Mouse (Mus musculus) bone marrow macrophage, adult 2 months (primary cell): ENCODE data around the gene Mettl18. TPM values are rescaled to one million over a fixed set of nuclear protein-coding genes. Genes with fewer than 3 reads are reported as not detected.
A peak's percentile ranks its signal among the peaks of the same experiment; 100 is the strongest.

Source experiments
- H3K27ac ChIP-seq: 2 replicates; pipeline ENCODE4 v1.5.1; 2012; ENCODE audit warnings: low read depth, low read length; ENCODE audit not compliant: insufficient read depth
- H3K4me1 ChIP-seq: 2 replicates; pipeline ENCODE4 v1.6.1; 2012; ENCODE audit warnings: low read length; ENCODE audit not compliant: control insufficient read depth, insufficient read depth
- H3K4me3 ChIP-seq: 2 replicates; pipeline ENCODE4 v1.5.1; 2012; ENCODE audit warnings: mild to moderate bottlenecking, low read length, moderate library complexity; ENCODE audit not compliant: insufficient read depth
- CTCF ChIP-seq: IDR thresholded peaks from 2 replicates; pipeline ENCODE4 v1.5.1; 2012; ENCODE audit warnings: low read depth, mild to moderate bottlenecking, low read length, moderate library complexity
- POLR2A ChIP-seq: IDR thresholded peaks from 2 replicates; pipeline ENCODE4 v1.6.1; 2012; ENCODE audit warnings: mild to moderate bottlenecking, low read depth, low read length, borderline replicate concordance
- polyA plus RNA-seq: library from polyadenylated mRNA; stranded (reverse); fragments of >200 nt; gene quantifications from 2 replicates; pipeline ENCODE4 v1.2.4, GENCODE M21; 2012; ENCODE audit not compliant: missing spikeins, insufficient read depth, insufficient read length

Gene Mettl18
- polyA plus RNA-seq = 4.4 and 4.7 TPM in 2 replicates

DNA sequence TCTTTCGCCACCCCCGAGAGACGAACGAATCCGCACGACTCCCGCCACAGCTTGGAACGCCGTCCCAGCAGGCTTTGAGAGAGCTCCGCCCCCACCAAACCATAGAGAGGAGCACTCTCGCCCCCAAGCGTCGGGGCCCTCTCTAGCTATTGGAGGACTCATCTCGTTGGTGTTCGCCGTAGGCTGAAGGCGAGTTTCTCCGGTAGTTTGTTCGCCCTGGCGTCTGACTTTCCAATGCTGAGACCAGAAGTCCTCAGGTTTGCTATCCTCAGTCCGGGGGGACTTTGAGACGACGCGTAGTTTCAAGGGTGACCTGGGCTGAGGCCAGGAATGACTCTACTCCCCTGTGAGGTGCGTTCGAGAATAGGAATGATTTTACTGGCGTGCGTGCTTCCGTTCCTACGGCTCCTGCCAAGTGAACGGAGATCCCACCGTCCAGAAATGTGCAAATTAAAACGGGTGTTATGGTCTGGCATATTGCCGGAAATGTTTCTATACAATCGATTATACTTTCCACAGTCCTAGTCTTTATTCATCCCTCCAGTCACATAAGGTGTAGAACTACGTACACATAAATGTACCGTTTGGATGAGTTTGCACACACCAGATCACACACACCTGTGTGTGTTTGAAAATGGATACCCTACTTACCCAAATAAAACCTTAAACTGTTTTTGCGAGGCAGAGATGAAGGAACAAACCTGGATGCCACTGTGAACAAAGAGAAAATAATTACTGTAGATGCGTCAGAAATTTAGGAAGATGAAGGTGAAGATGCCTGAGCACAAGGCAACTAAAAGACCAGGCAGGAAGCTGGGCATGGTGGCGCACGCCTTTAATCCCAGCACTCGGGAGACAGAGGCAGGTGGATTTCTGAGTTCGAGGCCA lies at the start of gene Mettl18, which contains the start of gene BC055324:
Gene Mettl18, plus strand, starts transcription at position 169 of the 888 bp plus-strand sequence.
Gene BC055324, minus strand, starts transcription at position 76 of the 888 bp plus-strand sequence.
- Histone ChIP-seq H3K4me1 (no peaks in the 10 kb centered on the region), H3K27ac (peak within 1 kb of the TSS; percentile 49), H3K4me3 (peak within 1 kb of the TSS; percentile 85)
- TF ChIP-seq CTCF (no peak), POLR2A (no peak)

DNA sequence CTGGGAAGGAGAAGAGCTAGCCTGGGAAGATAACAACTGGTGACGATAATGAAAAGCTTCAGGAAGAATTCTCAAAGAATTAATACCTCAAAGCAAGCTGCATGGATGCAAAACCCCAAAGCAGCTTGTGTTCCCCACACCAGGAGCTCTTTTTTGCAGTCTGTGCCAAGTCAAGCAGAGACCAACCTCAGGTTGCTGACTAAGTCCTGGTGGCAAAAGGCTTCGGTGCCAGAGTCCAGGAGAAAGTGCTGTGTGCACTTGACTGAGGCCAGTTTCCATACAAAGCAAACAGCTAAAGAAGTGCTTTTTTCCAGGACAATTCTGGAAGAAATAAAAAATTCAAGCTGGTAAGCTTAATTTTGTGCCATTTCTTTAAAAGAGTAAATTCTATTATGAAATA lies 41.3 kb upstream of the Mettl18 start:
- TF ChIP-seq CTCF (no peak), POLR2A (no peak)
- Histone ChIP-seq H3K4me1 (no peaks in the 10 kb centered on the region), H3K4me3 (no peak overlapping the region), H3K27ac (no peak overlapping the region)

DNA sequence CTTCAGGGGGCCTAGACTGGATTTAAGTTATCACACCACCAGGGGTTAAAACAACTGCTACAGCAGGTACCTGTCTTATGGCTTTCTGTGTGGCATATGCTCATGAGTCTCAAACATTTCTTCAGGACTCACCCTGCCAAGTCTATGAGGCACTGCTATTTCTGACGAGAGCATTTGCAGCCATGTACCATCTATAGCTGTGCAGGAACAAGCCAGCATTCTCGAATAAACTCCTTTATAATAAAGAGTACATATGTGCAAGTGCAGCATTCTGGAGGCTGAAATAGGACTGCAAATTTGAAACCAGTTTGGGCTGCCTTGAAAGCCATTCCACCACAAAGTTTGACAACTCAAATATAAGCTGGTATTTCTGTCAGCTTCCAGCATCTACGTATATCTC lies 36.7 kb upstream of the Mettl18 start:
- TF ChIP-seq CTCF = no peak
- no peak for TF ChIP-seq POLR2A
- no peak overlapping the region for H3K27ac ChIP-seq
- no peak overlapping the region for H3K4me3 ChIP-seq
- H3K4me1 ChIP-seq = peaks cover 4% of the 10 kb centered on the region

DNA sequence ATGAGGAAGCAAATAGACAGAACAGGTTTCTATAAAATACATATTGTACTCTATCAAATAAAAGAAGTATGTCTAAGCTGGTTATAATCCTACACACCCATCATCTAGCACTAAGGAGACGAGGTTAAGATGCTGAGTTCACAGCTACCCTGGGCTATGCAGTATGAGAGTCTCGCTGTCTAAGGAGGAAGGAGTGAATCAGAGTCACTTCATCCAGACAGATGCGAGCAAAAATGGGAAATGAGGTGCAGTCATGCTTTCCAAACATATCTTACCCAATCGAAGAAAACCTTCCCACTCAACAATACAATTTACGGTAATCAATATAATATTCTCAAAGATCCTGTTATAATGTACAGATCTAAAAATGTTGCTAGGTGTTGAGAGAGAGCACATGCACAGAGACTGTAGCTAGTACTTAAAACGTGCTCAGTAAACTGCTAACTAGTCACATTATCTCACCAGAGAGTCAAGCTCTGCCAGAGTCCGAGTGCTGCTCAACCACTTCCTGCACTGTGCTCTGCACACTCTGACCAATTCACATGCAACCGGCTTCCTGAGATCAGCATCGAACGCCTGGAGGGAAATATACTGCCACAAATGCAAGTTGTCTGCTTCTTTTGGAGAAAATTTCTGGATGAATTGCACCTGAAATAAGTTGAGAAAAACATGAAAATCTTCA lies 30.5 kb upstream of the Mettl18 start:
- peak overlapping the region; percentile 78 for H3K27ac ChIP-seq
- 0 out of 2 replicates have a peak overlapping the region, but pooled peaks have one; percentile 6 for H3K4me3 ChIP-seq
- TF ChIP-seq POLR2A (no peak), CTCF (no peak)
- peaks cover 7% of the 10 kb centered on the region for H3K4me1 ChIP-seq

DNA sequence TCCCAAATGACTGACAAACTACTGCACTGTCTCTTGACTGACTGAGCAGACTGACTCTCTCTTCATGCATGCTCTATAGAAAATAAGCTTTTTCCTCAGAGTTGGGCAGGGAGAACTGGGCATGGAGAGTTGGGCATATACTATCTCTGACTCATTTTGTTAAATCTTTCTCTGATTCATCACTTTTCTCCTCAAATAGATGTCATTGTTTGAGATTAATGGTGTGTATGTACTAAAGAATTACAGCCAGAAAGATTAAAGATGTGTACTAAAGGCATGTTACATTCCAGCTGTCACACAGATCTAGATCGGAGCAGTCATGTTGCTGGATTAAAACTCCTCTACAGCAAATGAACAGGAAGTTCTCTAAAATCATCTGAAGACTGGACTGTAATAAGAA lies 20.2 kb upstream of the Mettl18 start:
- no peak overlapping the region for H3K4me3 ChIP-seq
- TF ChIP-seq CTCF (no peak), POLR2A (no peak)
- no peak overlapping the region for H3K27ac ChIP-seq
- H3K4me1 ChIP-seq = peaks cover 2% of the 10 kb centered on the region

DNA sequence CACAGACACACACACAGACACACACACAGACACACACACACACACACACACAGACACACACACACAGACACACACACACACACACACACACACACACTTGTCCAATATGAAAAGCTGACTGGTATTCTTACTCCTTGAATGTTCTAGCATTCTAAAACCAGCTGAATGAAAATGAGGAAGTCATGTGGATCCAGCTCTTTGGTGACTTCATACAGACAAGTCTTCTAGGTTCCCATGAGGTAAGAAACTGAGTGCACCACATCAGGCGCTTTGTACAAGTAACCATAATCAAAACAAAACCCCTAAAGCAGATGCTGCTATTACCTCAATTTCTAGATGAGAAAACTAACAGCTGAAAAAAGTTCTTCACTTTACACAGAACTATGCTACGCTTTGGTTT lies 19.6 kb upstream of the Mettl18 start:
- Histone ChIP-seq H3K4me1 (peaks cover 2% of the 10 kb centered on the region), H3K4me3 (no peak overlapping the region), H3K27ac (no peak overlapping the region)
- TF ChIP-seq POLR2A = no peak
- no peak for TF ChIP-seq CTCF

DNA sequence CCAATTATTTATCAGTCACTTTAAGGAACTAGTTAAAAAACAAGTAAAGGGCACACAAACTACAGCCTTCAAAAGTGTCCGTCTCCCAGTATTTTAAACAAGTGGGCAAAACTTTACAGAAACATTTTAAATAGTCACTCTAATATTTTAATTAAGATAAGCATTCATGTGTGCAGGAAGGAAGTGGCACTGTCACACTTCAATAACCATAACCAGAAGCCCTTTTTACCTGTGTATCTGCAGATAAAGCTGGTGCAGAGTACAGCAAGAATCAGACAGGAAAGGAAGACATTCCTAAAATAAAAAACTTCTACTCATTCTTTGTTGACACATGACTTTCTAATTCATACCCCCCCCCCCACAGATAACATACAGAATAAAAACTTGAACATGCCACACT lies 18.2 kb upstream of the Mettl18 start:
- H3K4me3 ChIP-seq = no peak overlapping the region
- TF ChIP-seq POLR2A (no peak), CTCF (no peak)
- no peak overlapping the region for H3K27ac ChIP-seq
- peaks cover 2% of the 10 kb centered on the region for H3K4me1 ChIP-seq

DNA sequence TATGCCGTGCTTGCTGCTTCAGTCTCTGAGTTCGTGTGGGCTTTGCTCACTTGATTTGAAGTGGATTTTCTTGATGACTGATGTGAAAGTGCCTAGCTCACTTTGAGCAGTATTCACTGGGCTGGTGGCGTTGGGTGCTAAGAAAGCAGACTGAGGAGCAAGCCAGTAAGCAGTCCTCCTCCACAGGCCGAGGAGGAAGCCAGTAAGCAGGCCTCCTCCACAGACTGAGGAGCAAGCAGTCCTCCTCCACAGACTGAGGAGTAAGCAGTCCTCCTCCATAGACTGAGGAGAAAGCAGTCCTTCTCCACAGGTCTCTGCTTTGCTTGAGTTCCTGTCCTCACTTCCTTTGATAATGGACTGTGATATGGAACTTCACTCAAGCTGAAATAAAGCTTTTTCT lies 2.3 kb upstream of the Mettl18 start:
- TF ChIP-seq POLR2A = no peak
- no peak for TF ChIP-seq CTCF
- H3K27ac ChIP-seq = no peak overlapping the region
- H3K4me1 ChIP-seq = no peaks in the 10 kb centered on the region
- no peak overlapping the region for H3K4me3 ChIP-seq

DNA sequence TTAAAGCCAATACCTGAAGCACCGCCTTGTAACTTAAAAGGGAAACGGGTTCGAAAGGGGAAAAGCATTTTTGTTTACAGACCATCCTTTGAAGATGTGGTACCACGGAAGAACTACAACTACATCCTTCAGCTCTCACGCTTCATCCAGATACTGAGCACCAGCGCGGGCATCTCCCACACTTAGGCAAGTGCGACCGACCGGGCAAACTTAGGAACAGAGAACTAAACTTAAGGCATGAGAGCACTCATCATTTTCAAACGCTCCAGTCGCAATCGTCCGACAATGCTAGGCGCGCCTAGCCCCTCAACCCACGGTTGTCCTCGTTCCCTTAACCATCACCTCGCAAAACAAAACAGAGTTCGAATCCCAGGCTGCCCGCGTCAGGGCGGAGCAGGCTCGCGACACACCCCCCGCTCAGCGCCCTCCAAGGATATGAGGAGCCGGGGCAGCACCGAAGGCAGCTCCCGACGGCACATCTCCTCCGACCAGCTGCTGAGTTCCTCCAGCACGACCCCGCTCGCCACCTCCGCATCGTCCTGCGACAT lies 442 bp upstream of the Mettl18 start:
- Histone ChIP-seq H3K4me3 (peak overlapping the region; percentile 85), H3K4me1 (no peaks in the 10 kb centered on the region), H3K27ac (no peak overlapping the region)
- no peak for TF ChIP-seq POLR2A
- no peak for TF ChIP-seq CTCF

DNA sequence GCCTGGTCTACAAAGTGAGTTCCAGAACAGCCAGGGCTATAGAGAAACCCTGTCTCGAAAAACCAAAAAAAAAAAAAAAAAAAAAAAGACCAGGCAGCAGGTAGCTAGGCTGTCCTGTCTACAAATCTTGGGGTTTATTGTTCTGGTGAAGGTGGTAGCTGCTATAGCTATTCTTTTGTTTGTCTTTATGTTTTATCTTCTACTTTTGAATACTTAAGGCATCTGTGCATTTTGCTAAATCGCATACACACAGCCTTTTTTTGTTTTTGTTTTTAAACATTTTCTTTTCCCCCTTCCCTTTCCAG lies 872 bp downstream of the Mettl18 start:
- Histone ChIP-seq H3K27ac (no peak overlapping the region), H3K4me3 (peak overlapping the region; percentile 85), H3K4me1 (no peaks in the 10 kb centered on the region)
- TF ChIP-seq POLR2A = no peak
- TF ChIP-seq CTCF = no peak
